Mouse (Mus musculus) urinary bladder, postnatal 4 days (tissue): ENCODE measurements around the gene Tas2r126.
A peak's percentile ranks its signal among the peaks of the same experiment; 100 is the strongest.
"Not testable (repeated sequence)": the region's sequence is repeated elsewhere in the genome, so short reads cannot be mapped to it uniquely, and the experiment has no call there.

Experiments used
- DNase-seq, 2 experiments: peaks; one replicate each; pipeline ENCODE4 v3.0.0; 2021 to 2022; ENCODE audit warnings: low spot score in 2 of 2

Tas2r126 gene

DNA sequence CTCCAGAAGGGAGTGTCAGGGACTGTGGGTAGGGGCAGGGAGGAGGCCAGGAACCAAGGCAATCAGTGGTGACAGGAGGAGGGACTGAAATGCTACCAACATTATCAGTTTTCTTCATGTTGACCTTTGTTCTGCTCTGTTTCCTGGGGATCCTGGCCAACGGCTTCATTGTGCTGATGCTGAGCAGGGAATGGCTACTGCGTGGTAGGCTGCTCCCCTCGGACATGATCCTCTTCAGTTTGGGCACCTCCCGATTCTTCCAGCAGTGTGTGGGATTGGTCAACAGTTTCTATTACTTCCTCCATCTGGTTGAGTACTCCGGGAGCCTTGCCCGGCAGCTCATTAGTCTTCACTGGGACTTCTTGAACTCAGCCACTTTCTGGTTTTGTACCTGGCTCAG is at the start of gene Tas2r126:
Tas2r126 (plus strand) TSS at position 90 of the 400 bp plus-strand sequence.
- no peak for DNase-seq

DNA sequence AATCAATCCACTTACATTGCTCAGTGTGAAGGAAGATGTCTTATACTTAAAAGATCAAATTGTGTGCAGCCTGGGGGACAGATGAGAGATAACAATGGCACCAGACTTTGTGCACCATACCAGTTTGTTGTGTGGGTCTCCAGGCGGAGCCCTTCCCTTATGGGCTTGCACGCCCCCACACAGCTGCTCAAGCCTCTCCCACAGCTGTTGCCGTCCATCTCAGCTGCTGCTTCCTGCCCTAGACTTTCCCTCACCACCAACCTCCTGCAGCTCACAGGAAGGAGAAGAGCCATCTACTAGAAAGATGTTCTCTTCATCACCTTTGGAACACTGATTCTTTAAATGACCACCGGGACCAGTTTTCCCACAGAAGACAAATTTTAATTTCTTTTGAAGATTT is 48.7 kb upstream of the Tas2r126 start:
- no peak for DNase-seq

DNA sequence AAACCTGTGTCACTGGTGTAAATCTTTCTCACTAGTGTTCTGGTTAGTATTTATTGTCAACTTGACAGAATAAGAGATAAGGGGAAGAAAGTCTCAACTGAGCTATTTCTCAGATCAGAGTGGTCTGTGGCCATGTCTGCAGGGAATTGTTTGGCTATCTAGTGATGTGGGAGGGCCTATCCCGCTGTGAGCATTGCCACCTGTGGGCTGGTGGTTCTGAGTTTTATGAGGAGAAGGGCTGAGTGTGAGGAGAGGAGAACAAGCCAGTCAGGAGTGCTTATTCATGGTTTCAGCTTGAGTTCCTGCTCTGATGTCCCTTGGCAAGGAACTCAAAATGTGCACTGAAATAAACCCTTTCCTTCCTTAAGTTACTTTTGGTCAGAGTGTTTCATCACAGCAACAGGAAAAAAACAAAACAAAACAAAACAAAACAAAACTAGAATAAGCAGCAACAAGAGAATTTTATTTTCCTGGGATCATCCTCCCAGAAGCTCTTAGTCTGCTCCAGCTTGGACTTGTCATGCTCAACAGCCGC is 42.5 kb upstream of the Tas2r126 start:
- no peak for DNase-seq

DNA sequence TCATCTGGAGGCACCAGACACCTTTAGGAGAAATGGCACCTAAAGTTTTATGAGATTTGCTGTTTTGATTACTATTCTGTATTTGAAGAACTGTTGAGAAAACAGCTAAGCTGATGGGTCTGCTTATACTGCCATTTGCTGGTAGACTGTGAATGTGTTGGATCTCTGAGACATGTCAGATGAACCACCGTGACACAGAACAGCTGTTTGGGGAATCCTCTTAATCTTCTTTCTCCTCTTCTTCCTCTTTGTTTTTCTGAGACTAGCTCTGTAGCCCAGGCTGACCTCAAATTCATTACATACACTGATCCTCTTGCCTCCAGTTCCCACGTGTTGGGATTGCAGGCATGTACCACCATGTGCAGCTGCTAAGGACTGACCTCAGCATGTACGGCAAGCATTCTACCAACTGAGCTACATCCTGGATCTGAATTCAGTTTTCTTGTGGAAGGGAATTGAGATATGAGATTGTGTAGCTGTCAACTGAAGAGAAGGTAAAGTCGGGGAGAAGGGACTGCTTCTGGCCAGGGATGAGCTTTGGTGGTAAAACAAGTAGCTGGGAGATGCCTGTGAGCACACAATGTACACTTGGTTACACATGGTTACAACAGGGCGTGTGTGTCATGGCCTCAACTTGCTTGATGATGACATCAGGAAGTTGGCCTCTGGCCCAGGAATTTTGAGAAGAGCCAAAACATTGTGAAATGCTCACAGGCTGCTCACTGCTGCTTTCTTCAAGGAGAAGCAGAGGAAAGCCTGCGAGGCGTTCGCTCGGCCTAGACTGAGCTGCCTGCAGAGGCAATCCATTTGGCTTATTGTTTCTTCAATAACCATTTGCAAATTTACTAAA is 38.1 kb upstream of the Tas2r126 start:
- peak; percentile 83 to 88 for DNase-seq

DNA sequence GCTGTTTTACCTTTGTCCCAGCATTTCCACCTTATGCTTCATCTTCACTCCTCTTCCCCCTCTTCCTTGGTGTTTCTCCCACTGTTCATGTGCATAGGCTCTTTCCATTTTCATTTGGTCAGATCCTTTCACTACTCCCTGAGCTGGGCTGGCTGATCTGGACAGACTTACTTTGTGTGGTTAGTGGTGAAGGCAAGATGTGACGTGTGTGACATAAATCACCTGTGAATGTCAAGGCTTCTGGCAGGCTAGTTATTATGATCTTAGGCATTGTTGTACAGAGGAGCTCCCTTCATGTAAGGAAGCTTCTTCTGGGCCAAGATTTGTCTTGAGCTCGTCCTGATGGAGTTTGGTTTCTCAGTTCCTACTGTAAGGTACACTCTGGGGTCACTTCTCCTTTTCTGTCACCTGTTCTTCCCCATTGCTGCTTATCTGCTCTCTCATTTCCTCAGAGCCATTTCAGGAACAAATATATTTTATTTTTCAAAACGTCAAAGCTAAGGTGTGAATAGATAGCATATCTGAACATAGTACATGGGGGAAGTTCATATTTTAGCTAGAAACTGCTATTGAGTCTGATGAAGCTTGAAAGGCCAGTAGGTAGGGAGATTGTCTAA is 37.2 kb upstream of the Tas2r126 start:
- no peak for DNase-seq

DNA sequence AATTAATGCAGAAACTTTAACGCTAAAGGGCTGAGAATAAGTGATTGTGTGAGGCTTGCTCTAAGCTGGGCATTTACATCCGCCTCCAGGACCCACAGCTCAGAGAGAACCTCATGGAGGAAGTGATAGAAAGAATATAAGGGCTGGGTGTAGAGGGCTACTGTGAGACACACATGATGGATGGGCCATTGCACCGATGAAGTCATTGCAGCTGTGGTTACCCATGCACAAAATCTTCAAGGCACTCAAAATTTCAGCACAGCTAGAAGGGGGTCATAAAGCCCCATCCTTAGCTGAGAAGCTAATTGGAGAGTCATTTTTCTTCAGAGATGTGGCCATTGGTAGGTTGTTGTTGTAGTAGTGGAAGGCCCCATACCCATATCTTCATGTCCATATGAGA is 36.0 kb upstream of the Tas2r126 start:
- no peak for DNase-seq

DNA sequence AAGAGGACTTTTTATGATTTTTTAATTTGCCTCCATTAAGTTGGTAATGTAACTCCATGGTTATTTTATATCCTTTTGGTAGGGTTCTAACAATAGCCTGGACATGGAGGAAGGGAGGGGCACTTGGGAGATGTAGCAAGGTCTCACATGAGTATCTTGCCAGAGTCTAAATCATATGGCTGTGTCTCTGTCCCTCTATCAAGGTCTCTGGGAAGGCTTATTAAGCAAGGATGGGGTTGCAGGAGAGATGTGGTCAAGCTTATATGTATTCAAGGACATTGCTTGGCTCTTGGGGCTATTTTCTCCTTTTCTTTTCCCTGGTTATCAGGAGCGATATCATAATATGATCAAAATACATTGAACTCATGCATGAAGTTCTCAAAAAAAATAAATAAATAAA is 35.3 kb upstream of the Tas2r126 start:
- no peak for DNase-seq

DNA sequence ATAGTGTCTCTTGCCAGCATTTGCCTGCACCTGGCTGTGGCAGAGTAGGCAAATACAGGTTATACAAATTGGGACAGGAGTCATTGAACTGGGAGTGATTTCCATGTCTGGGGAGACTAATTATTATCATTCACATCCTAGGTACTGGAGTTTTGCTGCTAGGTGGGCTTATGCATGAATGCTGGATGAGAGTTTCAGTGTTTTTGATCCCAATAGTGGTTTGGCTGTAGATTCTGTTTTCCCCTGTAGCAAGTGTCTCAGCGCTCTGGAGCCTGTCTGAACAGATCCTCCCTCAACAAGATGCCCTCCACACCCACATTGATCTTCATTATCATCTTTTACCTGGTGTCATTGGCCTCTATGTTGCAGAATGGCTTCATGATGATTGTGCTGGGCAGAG is 34.4 kb upstream of the Tas2r126 start, which contains the start of gene Tas2r143:
Tas2r143 (plus strand) TSS at position 301 of the 400 bp plus-strand sequence.
- DNase-seq = no peak

DNA sequence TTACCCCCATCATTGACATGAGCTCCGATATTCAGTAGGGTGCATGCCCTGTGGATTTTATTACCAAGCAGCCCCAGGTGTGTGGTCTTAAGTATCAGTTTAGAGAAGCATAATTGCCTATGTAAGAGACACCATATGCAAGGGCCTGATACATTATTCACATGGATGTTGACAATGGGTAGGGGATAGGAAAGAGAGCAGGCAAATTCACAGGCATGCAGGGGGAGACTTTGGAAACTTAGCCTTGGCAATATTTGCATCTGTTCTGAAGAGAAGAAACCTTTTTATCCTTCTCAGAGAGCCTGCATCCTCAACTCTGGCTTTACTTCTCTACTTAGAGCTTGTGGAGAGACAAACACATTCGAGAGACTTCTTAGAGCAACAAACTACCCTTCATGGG is 29.2 kb upstream of the Tas2r126 start, which contains the start of gene Tas2r135:
Tas2r135 (plus strand) TSS at position 301 of the 400 bp plus-strand sequence.
- DNase-seq = no peak

DNA sequence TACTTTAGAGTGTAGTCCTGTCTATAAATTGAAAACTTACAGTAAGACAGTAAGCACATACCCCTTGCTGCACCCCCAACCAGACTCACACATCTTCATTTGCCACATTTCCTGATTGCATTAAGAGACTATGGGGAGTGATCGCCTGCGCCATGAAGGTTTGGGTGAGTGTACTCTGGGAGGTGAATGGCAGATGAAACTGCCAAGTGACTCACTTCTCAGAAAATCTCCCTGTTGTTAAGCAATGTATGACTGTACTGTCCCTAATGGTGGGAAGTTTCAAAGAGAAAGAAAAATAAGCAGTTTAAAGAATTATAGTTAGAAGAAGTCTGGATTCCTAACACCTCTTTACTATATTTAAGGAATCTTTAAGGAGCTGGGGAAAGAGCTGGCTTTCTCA is 14.9 kb upstream of the Tas2r126 start:
- no peak for DNase-seq

DNA sequence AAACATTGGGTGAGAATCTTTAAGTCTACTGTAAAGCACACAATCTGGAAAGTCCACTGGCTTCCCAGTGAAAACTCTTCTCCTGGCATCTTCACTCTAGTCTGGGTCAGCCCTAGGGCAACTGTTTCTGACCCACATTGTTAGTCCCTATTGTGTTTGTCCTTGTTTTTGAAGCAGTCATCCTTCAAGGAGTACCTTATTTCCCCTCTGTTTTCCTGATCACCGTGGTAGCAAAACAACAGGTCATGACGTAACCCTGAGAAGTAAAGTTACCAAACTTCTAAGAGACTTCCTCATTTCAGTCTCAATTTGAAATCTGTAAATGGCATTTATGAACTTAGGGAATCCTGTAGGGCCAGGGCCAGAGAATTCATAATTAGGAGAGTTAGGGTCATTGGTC is 12.9 kb upstream of the Tas2r126 start:
- DNase-seq = no peak

DNA sequence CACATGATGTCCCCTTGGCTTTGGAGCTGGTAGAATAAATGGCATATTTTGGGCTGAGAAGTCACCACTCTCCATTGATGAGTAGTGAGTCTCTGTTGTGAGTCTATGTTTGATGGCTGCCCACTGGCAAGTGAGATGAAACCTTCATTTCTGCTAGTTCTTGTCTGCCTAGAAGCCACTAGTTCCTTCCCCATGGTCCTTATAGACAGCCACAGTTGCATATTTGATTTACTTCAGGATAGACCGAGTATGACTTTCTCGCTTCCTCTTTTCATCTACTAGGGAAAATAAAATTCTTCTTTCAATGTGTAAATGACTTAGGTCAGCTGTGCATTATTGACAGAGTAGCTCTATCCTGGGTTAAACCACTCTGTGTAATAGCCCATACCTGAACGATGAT is 9.9 kb upstream of the Tas2r126 start:
- no peak for DNase-seq

DNA sequence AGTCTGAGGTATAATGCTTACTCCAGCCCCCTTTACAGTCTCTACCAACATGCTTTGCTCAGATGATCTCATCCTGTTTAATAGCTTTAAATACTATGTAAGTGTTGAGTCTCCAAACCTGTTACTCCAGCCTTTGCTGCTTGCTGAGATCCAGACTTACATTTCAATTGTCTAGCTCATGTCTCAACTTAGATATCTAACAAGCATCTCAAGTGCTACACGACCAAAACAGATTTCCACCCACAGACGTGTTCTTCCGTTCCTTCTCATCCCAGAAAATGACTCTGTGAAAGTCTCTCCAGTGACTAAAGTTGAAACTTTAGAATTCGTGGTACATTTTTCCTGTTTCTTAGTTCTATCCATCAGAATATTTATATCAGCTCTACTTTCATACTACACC is 8.0 kb upstream of the Tas2r126 start:
- DNase-seq = no peak

DNA sequence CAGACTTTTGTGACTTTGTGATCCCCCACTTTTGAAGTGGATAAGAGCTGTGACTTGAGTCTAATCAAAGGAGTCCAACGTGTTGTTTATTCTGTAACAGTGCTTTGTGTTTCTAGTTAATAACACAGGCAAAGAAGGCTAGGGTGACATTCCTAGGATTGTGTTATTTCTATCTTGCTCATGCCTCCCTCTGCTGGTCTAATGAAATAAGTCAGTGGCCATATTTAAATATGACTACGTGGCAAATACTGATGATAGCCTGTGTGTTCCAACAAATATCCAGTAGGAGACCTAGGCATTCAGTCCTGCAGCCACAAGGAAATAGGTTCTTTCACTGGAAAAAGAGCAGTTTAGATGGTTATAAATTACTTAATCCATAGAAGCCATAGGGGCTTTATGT is 781 bp upstream of the Tas2r126 start:
- DNase-seq = no peak

DNA sequence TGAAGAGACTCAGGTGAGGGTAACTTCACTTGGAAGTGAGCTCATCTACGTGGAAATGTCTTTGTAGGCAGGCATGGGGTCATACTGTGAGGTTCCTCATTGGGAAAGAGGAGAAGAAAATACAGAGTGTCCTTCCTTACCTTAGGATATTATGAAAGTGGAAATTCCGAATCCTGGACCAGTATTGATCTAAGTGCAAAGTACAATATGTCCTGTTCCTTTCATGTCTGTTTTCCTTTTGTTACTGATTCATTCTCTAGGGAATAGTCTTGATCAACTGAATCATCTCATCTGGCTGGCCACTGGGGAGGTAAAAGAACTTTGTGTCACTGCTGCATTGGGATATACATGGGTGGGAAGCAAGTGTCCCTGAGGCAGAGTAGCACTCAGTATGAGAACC is 1.2 kb downstream of the Tas2r126 start:
- no peak for DNase-seq

DNA sequence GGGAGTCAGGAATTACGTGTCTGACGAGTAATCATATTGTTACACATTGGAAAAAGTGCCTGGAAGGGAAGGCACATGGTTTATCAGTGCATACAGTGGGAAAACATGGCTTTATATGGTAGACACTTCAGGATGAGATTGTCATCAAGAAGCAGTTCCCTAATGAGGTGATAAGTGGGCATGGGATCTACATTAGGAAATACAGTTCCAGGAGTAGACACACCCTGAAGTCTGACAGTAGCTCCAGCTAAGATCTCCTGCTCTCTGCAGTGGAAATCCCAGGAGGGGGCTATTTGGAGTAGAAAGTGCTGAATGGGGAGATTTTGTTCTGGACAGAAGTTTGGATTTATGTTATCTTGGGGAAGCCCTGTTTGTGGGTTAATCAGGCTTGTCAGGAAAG is 7.1 kb downstream of the Tas2r126 start:
- no peak for DNase-seq

DNA sequence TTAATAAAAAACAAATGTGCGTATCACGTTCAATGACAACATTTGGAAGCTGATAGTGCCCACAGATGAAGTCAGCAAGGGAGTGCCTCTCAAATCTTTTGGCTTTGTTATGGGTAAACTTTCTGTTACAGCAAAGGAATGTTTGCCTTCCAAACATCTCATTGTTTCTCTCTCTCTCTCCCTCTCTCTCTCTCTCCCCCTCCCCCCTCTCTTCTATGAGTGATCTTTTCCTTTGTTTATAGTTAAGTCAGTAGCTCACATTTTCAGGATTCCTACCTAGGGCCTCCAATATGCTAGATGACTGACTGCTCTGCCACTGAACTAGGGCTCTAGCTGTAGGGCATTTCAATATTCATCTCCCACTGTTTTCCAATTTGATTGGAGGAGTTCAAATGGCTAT is 10.2 kb downstream of the Tas2r126 start:
- DNase-seq = no peak

DNA sequence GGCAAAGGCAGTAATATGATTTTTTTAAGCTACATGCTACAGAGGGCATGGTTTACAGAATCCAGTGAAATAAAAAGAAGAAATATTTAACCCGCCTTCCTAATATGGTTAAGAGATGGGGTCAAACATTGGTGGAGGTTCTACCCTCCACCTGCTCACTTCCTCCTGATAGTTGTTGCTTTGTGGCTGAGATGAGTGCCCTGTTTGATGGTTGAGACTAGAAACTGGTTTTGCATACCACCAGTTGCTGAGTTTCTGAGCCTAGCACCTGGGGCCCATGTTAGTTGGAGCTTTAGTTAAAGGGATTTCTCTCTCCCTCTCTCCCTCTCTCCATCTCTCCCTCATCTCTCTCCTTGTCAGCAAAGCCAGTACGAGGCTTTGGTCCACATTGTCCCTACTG is 13.0 kb downstream of the Tas2r126 start:
- DNase-seq = no peak

DNA sequence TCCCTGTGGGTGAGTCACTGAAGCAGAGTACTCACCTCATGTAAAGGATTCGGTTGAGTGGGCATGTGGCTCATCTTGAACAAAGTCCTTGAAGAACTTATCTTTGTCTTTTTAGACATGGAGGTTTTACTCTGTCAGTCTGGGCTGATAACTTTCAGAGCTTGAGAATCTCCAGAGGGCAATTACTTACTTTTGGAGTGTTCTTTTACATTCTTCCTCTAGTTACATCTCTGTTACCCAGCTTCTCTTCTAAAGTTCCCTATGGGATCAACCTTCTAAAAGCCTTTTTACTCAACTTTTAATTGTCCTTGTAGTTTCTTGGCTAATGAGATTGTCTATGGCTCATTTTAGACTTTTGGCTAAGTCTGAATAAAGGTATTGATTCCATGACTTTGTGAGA is 30.8 kb downstream of the Tas2r126 start, which contains the start of gene Olfr458:
Olfr458 (minus strand) TSS at position 101 of the 400 bp plus-strand sequence.
- DNase-seq = no peak

DNA sequence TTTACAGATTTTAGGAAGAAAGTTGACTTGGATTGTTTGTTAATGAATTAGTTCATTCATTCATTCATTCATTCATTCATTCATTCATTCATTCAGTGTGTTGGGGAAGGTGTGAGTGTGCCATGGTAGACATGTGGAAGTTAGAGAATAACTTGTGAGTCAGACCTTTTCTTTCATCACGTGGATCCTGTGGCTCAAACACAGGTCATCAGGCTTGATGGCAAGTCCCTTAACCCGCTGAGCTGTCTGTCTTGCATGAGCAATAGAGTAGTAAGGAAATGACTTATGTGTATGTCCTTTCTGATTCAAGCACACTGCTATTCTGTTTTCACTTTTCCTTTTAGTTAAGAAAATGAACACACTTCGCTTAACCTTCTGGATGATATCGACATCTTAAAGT is 36.2 kb downstream of the Tas2r126 start:
- DNase-seq = no peak

DNA sequence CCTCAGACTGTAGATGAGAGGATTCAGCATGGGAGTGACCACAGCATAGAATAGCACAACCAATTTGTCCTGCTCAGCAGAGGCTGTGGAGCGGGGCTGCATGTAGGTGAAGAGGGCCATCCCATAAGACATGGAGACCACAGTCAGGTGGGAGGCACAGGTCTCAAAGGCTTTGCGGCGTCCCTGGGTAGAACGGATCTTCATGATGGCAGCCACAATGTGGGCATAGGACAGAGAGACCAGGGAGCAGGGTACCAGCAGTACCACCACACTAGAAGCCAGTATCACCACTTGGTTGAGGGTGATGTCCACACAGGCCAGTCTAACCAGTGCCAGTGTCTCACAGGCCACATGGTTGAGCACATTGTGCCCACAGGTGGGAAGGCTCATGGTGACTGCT is 37.0 kb downstream of the Tas2r126 start:
- DNase-seq = not testable (repeated sequence)

DNA sequence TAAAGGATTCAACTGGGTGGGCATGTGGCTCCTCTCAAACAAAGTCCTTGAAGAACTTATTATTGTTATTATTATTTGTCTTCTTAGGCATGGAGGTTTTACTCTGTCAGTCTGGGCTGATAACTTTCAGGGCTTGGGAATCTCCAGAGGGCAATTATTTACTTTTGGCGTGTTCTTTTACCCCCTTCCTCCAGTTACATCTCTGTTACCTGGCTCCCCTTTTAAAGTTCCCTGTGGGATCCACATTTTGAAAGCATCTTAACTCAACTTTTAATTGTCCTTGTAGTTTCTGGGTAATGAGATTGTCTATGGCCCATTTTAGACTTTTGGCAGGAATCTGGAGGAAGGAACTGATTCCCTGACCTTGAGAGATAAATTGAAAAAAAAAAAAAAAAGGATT is 41.9 kb downstream of the Tas2r126 start, which contains the start of gene Olfr457:
Olfr457 (minus strand) TSS at position 101 of the 400 bp plus-strand sequence.
- DNase-seq = no peak

DNA sequence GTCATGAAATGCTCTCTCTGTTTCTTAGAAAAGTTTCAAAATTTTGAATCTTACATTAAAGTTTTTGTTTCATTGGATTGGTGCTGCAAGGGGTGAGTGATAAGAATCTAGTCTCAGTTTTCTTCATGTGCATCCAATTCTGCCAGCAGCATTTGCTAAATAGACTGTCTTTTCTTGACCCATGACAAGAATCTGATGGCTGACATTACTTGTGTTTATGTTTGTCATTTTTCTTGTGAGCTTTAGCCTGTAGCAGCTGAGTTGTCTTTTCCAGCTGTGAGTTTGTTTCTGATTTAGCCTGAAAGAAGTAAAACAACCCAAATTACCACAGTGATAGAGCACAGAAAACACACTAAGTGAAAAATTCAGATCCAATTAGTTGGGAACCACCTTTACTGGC is 50.3 kb downstream of the Tas2r126 start:
- DNase-seq = no peak
